Mouse (Mus musculus) spleen, postnatal 0 days (tissue): ENCODE measurements around the gene Vmn1r178. TPM values are rescaled to one million over a fixed set of nuclear protein-coding genes. Genes with fewer than 3 reads are reported as not detected.

Source experiments
- polyA plus RNA-seq: library from polyadenylated mRNA; unstranded; fragments of >200 nt; fragmentation: Nextera tagmentation; extraction: Ambion mirVana; gene quantifications from 2 replicates; pipeline ENCODE4 v1.2.1, GENCODE M21; 2015

Vmn1r178 gene
- not detected in 2 replicates for polyA plus RNA-seq

GRCm38 (mm10) chr7:23891709-23892108 is at the start of gene Vmn1r178:
Gene Vmn1r178 (plus strand): TSS chr7:23892009.

GRCm38 (mm10) chr7:23866349-23866748 is 25.5 kb upstream of the Vmn1r178 start, which contains the start of gene Vmn1r177:
Gene Vmn1r177 (minus strand): TSS chr7:23866449.

GRCm38 (mm10) chr7:23926678-23927077 is 34.9 kb downstream of the Vmn1r178 start, which contains the start of gene Vmn1r179:
Gene Vmn1r179 (plus strand): TSS chr7:23926978.

Other genes starting within 250 kb of the Vmn1r178 start
- gene Vmn1r172, start 233.7 kb upstream of the Vmn1r178 start, polyA plus RNA-seq = not detected in 2 replicates
- gene Vmn1r173, start 191.3 kb upstream of the Vmn1r178 start, polyA plus RNA-seq = not detected in 2 replicates
- gene Vmn1r174, start 139.7 kb upstream of the Vmn1r178 start, polyA plus RNA-seq = not detected in 2 replicates
- gene Vmn1r175, start 81.4 kb upstream of the Vmn1r178 start, polyA plus RNA-seq = not detected in 2 replicates
- not detected in 2 replicates for gene Vmn1r176, start 54.6 kb upstream of the Vmn1r178 start, polyA plus RNA-seq
- not detected in 2 replicates for gene Vmn1r177, start 25.6 kb upstream of the Vmn1r178 start, polyA plus RNA-seq
- not detected in 2 replicates for gene Vmn1r179, start 35.0 kb downstream of the Vmn1r178 start, polyA plus RNA-seq
- not detected in 2 replicates for gene Vmn1r180, start 58.6 kb downstream of the Vmn1r178 start, polyA plus RNA-seq
- not detected in 2 replicates for gene Vmn1r181, start 82.6 kb downstream of the Vmn1r178 start, polyA plus RNA-seq
- not detected in 2 replicates for gene V1rd19, start 109.7 kb downstream of the Vmn1r178 start, polyA plus RNA-seq
- gene Vmn1r183, start 161.2 kb downstream of the Vmn1r178 start, polyA plus RNA-seq = not detected in 2 replicates
- gene Zfp180, start 189.9 kb downstream of the Vmn1r178 start, polyA plus RNA-seq = 9.6 and 10.4 TPM in 2 replicates
- gene Zfp112, start 220.3 kb downstream of the Vmn1r178 start, polyA plus RNA-seq = 1.8 TPM in 2 replicates
- gene Zfp235, start 242.2 kb downstream of the Vmn1r178 start, polyA plus RNA-seq = 5.1 and 6.2 TPM in 2 replicates